Mouse (Mus musculus): ENCODE results near the gene Phactr4.

DNA sequence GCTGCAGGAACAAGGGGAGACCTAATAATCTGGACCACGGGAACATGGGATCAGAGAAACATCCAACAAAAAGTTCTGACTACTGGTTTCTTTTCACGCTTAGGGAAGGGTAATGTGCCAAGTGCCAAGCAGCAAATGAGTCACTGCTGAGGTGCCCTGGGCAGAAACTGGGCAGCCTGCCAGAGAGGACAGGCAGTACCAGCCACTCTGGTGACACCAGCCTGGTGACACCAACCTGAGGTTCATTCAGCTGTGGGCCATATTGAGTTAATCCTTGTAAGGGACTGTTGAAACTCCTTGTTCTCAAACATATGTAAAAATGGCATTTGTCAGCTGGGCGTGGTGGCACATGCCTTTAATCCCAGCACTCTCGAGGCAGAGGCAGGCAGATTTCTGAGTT is 67.7 kb downstream of the Phactr4 start:
- TF ChIP-seq CTCF (IDR thresholded peaks at IDR 0.05; ENCODE audit: insufficient read depth, low read length) (no peak), POLR2A (IDR thresholded peaks at IDR 0.05; ENCODE audit: borderline replicate concordance, extremely low read depth, low read depth, low read length) (no peak)

Measured in lung, adult 2 months (tissue).